Mouse (Mus musculus): ENCODE results near the gene Vmn1r4. TPM values are rescaled to one million over a fixed set of nuclear protein-coding genes. Genes with fewer than 3 reads are reported as not detected.

The Vmn1r4 gene
- polyA plus RNA-seq, 1 experiment from 2014 or later = not detected

- 67% methylated on average over 12 of the region's 12 CpGs for WGBS
- no peaks in the 10 kb centered on the region for H3K36me3 ChIP-seq (ENCODE audit: control insufficient read depth, insufficient read depth, low read length)
- no peak overlapping the region for H3K9ac ChIP-seq (replicated peaks; ENCODE audit: low read depth, low read length)
- H3K4me1 ChIP-seq (ENCODE audit: control insufficient read depth, insufficient read depth, low read length) = 0 out of 2 replicates have a peak, but pooled peaks cover 4% of the 10 kb centered on the region
- no peak for ATAC-seq (ENCODE audit: insufficient number of reproducible peaks, insufficient read depth, low FRiP score, low read depth)
- no peaks in the 10 kb centered on the region for H3K9me3 ChIP-seq (ENCODE audit: control insufficient read depth, low read depth, low read length)
- H3K4me3 ChIP-seq (ENCODE audit: low read depth, low read length) = no peak overlapping the region
- H3K4me2 ChIP-seq (replicated peaks; ENCODE audit: low read depth, low read length) = no peak overlapping the region
- no peak overlapping the region for H3K27ac ChIP-seq (ENCODE audit: low read length)
- no peaks in the 10 kb centered on the region for H3K27me3 ChIP-seq (ENCODE audit: control insufficient read depth, insufficient read depth, low read length)
Observed at GRCm38 (mm10) chr6:56920222-56921092, 3.4 kb upstream of the Vmn1r4 start.

- H3K4me1 ChIP-seq (ENCODE audit: control insufficient read depth, insufficient read depth, low read length) = no peaks in the 10 kb centered on the region
- peak overlapping the region; percentile 59; the same call in 1 of the 2 replicates for H3K27ac ChIP-seq (ENCODE audit: low read length)
- H3K9ac ChIP-seq (replicated peaks; ENCODE audit: low read depth, low read length) = peak overlapping the region; percentile 58
- no peaks in the 10 kb centered on the region for H3K27me3 ChIP-seq (ENCODE audit: control insufficient read depth, insufficient read depth, low read length)
- WGBS = under 1% methylated on average over 25 of the region's 25 CpGs
- H3K9me3 ChIP-seq (ENCODE audit: control insufficient read depth, low read depth, low read length) = no peaks in the 10 kb centered on the region
- H3K4me3 ChIP-seq (ENCODE audit: low read depth, low read length) = peak overlapping the region; percentile 70
- no peaks in the 10 kb centered on the region for H3K36me3 ChIP-seq (ENCODE audit: control insufficient read depth, insufficient read depth, low read length)
- H3K4me2 ChIP-seq (replicated peaks; ENCODE audit: low read depth, low read length) = peak overlapping the region; percentile 57
- ATAC-seq (ENCODE audit: insufficient number of reproducible peaks, insufficient read depth, low FRiP score, low read depth) = no peak
Observed at GRCm38 (mm10) chr6:56923331-56923725, 487 bp upstream of the Vmn1r4 start.

- H3K9me3 ChIP-seq (ENCODE audit: control insufficient read depth, low read depth, low read length) = no peaks in the 10 kb centered on the region
- no peak for ATAC-seq (ENCODE audit: insufficient number of reproducible peaks, insufficient read depth, low FRiP score, low read depth)
- no peaks in the 10 kb centered on the region for H3K36me3 ChIP-seq (ENCODE audit: control insufficient read depth, insufficient read depth, low read length)
- 59% methylated on average over 4 of the region's 4 CpGs for WGBS
- no peaks in the 10 kb centered on the region for H3K27me3 ChIP-seq (ENCODE audit: control insufficient read depth, insufficient read depth, low read length)
- H3K27ac ChIP-seq (ENCODE audit: low read length) = no peak overlapping the region
- H3K4me2 ChIP-seq (replicated peaks; ENCODE audit: low read depth, low read length) = no peak overlapping the region
- H3K9ac ChIP-seq (replicated peaks; ENCODE audit: low read depth, low read length) = no peak overlapping the region
- H3K4me3 ChIP-seq (ENCODE audit: low read depth, low read length) = no peak overlapping the region
- H3K4me1 ChIP-seq (ENCODE audit: control insufficient read depth, insufficient read depth, low read length) = no peaks in the 10 kb centered on the region
Observed at GRCm38 (mm10) chr6:56931648-56932415, 8.0 kb downstream of the Vmn1r4 start.

- no peak for ATAC-seq (ENCODE audit: insufficient number of reproducible peaks, insufficient read depth, low FRiP score, low read depth)
- Histone ChIP-seq H3K9ac (replicated peaks; ENCODE audit: low read depth, low read length) (no peak overlapping the region), H3K4me2 (replicated peaks; ENCODE audit: low read depth, low read length) (no peak overlapping the region), H3K27ac (ENCODE audit: low read length) (no peak overlapping the region), H3K4me1 (ENCODE audit: control insufficient read depth, insufficient read depth, low read length) (no peaks in the 10 kb centered on the region), H3K36me3 (ENCODE audit: control insufficient read depth, insufficient read depth, low read length) (no peaks in the 10 kb centered on the region), H3K9me3 (ENCODE audit: control insufficient read depth, low read depth, low read length) (no peaks in the 10 kb centered on the region), H3K4me3 (ENCODE audit: low read depth, low read length) (no peak overlapping the region), H3K27me3 (ENCODE audit: control insufficient read depth, insufficient read depth, low read length) (no peaks in the 10 kb centered on the region)
- whole genome bisulfite sequencing = 73% methylated on average over 2 of the region's 2 CpGs
Observed at GRCm38 (mm10) chr6:56932464-56932863, 8.6 kb downstream of the Vmn1r4 start.

GRCm38 (mm10) chr6:56934366-56934765, 10.6 kb downstream of the Vmn1r4 start:
- 89% methylated on average over 4 of the region's 4 CpGs for WGBS
- no peak overlapping the region for H3K4me2 ChIP-seq (replicated peaks; ENCODE audit: low read depth, low read length)
- H3K27ac ChIP-seq (ENCODE audit: low read length) = no peak overlapping the region
- no peaks in the 10 kb centered on the region for H3K4me1 ChIP-seq (ENCODE audit: control insufficient read depth, insufficient read depth, low read length)
- ATAC-seq (ENCODE audit: insufficient number of reproducible peaks, insufficient read depth, low FRiP score, low read depth) = no peak
- H3K9ac ChIP-seq (replicated peaks; ENCODE audit: low read depth, low read length) = no peak overlapping the region
- H3K27me3 ChIP-seq (ENCODE audit: control insufficient read depth, insufficient read depth, low read length) = no peaks in the 10 kb centered on the region
- no peaks in the 10 kb centered on the region for H3K36me3 ChIP-seq (ENCODE audit: control insufficient read depth, insufficient read depth, low read length)
- H3K4me3 ChIP-seq (ENCODE audit: low read depth, low read length) = no peak overlapping the region
- H3K9me3 ChIP-seq (ENCODE audit: control insufficient read depth, low read depth, low read length) = no peaks in the 10 kb centered on the region

- H3K4me3 ChIP-seq (ENCODE audit: low read depth, low read length) = no peak overlapping the region
- no peak overlapping the region for H3K9ac ChIP-seq (replicated peaks; ENCODE audit: low read depth, low read length)
- H3K27me3 ChIP-seq (ENCODE audit: control insufficient read depth, insufficient read depth, low read length) = no peaks in the 10 kb centered on the region
- H3K36me3 ChIP-seq (ENCODE audit: control insufficient read depth, insufficient read depth, low read length) = no peaks in the 10 kb centered on the region
- WGBS = 74% methylated on average over 5 of the region's 5 CpGs
- H3K9me3 ChIP-seq (ENCODE audit: control insufficient read depth, low read depth, low read length) = no peaks in the 10 kb centered on the region
- ATAC-seq (ENCODE audit: insufficient number of reproducible peaks, insufficient read depth, low FRiP score, low read depth) = no peak
- no peak overlapping the region for H3K4me2 ChIP-seq (replicated peaks; ENCODE audit: low read depth, low read length)
- H3K4me1 ChIP-seq (ENCODE audit: control insufficient read depth, insufficient read depth, low read length) = no peaks in the 10 kb centered on the region
- H3K27ac ChIP-seq (ENCODE audit: low read length) = no peak overlapping the region
Observed at GRCm38 (mm10) chr6:56956436-56956835, 32.6 kb downstream of the Vmn1r4 start.

GRCm38 (mm10) chr6:56969973-56970372, 46.2 kb downstream of the Vmn1r4 start, which contains the start of gene Vmn1r5:
TSS of gene Vmn1r5 (plus strand) at chr6:56970273.
- H3K36me3 ChIP-seq (ENCODE audit: control insufficient read depth, insufficient read depth, low read length) = no peaks in the 10 kb centered on the region
- H3K4me2 ChIP-seq (replicated peaks; ENCODE audit: low read depth, low read length) = no peak within 1 kb of the TSS
- H3K27me3 ChIP-seq (ENCODE audit: control insufficient read depth, insufficient read depth, low read length) = no peaks in the 10 kb centered on the region
- no peak for ATAC-seq (ENCODE audit: insufficient number of reproducible peaks, insufficient read depth, low FRiP score, low read depth)
- no peaks in the 10 kb centered on the region for H3K4me1 ChIP-seq (ENCODE audit: control insufficient read depth, insufficient read depth, low read length)
- H3K9me3 ChIP-seq (ENCODE audit: control insufficient read depth, low read depth, low read length) = no peaks in the 10 kb centered on the region
- H3K9ac ChIP-seq (replicated peaks; ENCODE audit: low read depth, low read length) = no peak within 1 kb of the TSS
- no peak within 1 kb of the TSS for H3K4me3 ChIP-seq (ENCODE audit: low read depth, low read length)
- H3K27ac ChIP-seq (ENCODE audit: low read length) = no peak within 1 kb of the TSS

GRCm38 (mm10) chr6:56996943-56997342, 73.1 kb downstream of the Vmn1r4 start, which contains the start of gene Vmn1r6:
TSS of gene Vmn1r6 (plus strand) at chr6:56997243.
- no peaks in the 10 kb centered on the region for H3K9me3 ChIP-seq (ENCODE audit: control insufficient read depth, low read depth, low read length)
- no peak within 1 kb of the TSS for H3K27ac ChIP-seq (ENCODE audit: low read length)
- H3K36me3 ChIP-seq (ENCODE audit: control insufficient read depth, insufficient read depth, low read length) = no peaks in the 10 kb centered on the region
- no peaks in the 10 kb centered on the region for H3K4me1 ChIP-seq (ENCODE audit: control insufficient read depth, insufficient read depth, low read length)
- ATAC-seq (ENCODE audit: insufficient number of reproducible peaks, insufficient read depth, low FRiP score, low read depth) = no peak
- no peak within 1 kb of the TSS for H3K9ac ChIP-seq (replicated peaks; ENCODE audit: low read depth, low read length)
- no peak within 1 kb of the TSS for H3K4me3 ChIP-seq (ENCODE audit: low read depth, low read length)
- H3K4me2 ChIP-seq (replicated peaks; ENCODE audit: low read depth, low read length) = no peak within 1 kb of the TSS
- no peaks in the 10 kb centered on the region for H3K27me3 ChIP-seq (ENCODE audit: control insufficient read depth, insufficient read depth, low read length)
- WGBS = 77% methylated on average over 2 of the region's 2 CpGs

Measured in stomach, embryonic 14.5 days (tissue).